Mouse (Mus musculus): Measurements from ENCODE around the gene Mtx1. TPM values are rescaled to one million over a fixed set of nuclear protein-coding genes. Genes with fewer than 3 reads are reported as not detected.

Mtx1 gene
- polyA plus RNA-seq, 1 experiment from 2014 or later, result 156 TPM

- no peak for ATAC-seq (ENCODE audit: insufficient number of reproducible peaks, low FRiP score, low TSS enrichment, low read depth)
- WGBS, result 6% methylated on average over 17 of the region's 17 CpGs
- no peak overlapping the region for H3K9ac ChIP-seq
These were observed 24.5 kb upstream of the Mtx1 start for GRCm38 (mm10) chr3:89251365-89251895.

GRCm38 (mm10) chr3:89250435-89251040 lies 23.6 kb upstream of the Mtx1 start:
- Histone ChIP-seq H3K9ac (0 out of 2 replicates have a peak overlapping the region, but pooled peaks have one; percentile 14), H3K27me3 (no peaks in the 10 kb centered on the region), H3K36me3 (peaks cover 18% of the 10 kb centered on the region), H3K4me2 (no peak overlapping the region), H3K4me1 (peaks cover 35% of the 10 kb centered on the region), H3K4me3 (no peak overlapping the region), H3K27ac (peak overlapping the region; percentile 22; the same call in 1 of the 2 replicates), H3K9me3 (no peaks in the 10 kb centered on the region)
- ATAC-seq (ENCODE audit: insufficient number of reproducible peaks, low FRiP score, low TSS enrichment, low read depth), result no peak
- 16% methylated on average over 7 of the region's 7 CpGs for WGBS

More at GRCm38 (mm10) chr3:89251365-89251895, 24.5 kb upstream of the Mtx1 start:
- peak overlapping the region; percentile 11; the same call in 1 of the 2 replicates for H3K27ac ChIP-seq
- peak overlapping the region; percentile 25 for H3K4me2 ChIP-seq
- H3K36me3 ChIP-seq, result peaks cover 18% of the 10 kb centered on the region
- H3K9me3 ChIP-seq, result no peaks in the 10 kb centered on the region
- H3K27me3 ChIP-seq, result no peaks in the 10 kb centered on the region
- H3K4me1 ChIP-seq, result peaks cover 31% of the 10 kb centered on the region
- H3K4me3 ChIP-seq, result no peak overlapping the region

- Histone ChIP-seq H3K4me3 (peak overlapping the region; percentile 83), H3K9ac (no peak overlapping the region), H3K36me3 (peaks cover 18% of the 10 kb centered on the region), H3K4me2 (peak overlapping the region; percentile 82), H3K9me3 (no peaks in the 10 kb centered on the region), H3K27me3 (no peaks in the 10 kb centered on the region), H3K4me1 (peaks cover 58% of the 10 kb centered on the region), H3K27ac (no peak overlapping the region)
- no peak for ATAC-seq (ENCODE audit: insufficient number of reproducible peaks, low FRiP score, low TSS enrichment, low read depth)
- 83% methylated on average over 4 of the region's 4 CpGs for WGBS
These were observed 20.6 kb upstream of the Mtx1 start for GRCm38 (mm10) chr3:89247466-89247865.

GRCm38 (mm10) chr3:89246261-89247100 lies 19.6 kb upstream of the Mtx1 start, which contains the start of gene Trim46:
Gene Trim46 (minus strand): TSS chr3:89246309.
- Histone ChIP-seq H3K36me3 (peaks cover 25% of the 10 kb centered on the region), H3K4me1 (peaks cover 50% of the 10 kb centered on the region), H3K4me3 (peak within 1 kb of the TSS; percentile 83), H3K27me3 (no peaks in the 10 kb centered on the region), H3K4me2 (peak within 1 kb of the TSS; percentile 82), H3K9ac (peak within 1 kb of the TSS; percentile 70), H3K9me3 (no peaks in the 10 kb centered on the region), H3K27ac (peak within 1 kb of the TSS; percentile 86)
- under 1% methylated on average over 42 of the region's 42 CpGs for WGBS
- peak; percentile 79 for ATAC-seq (ENCODE audit: insufficient number of reproducible peaks, low FRiP score, low TSS enrichment, low read depth)

GRCm38 (mm10) chr3:89245688-89246171 lies 18.8 kb upstream of the Mtx1 start, which contains the start of gene Krtcap2:
Gene Krtcap2 (plus strand): TSS chr3:89245966.
- Histone ChIP-seq H3K27me3 (no peaks in the 10 kb centered on the region), H3K36me3 (peaks cover 30% of the 10 kb centered on the region), H3K9me3 (no peaks in the 10 kb centered on the region), H3K4me3 (peak within 1 kb of the TSS; percentile 83), H3K4me2 (peak within 1 kb of the TSS; percentile 82), H3K9ac (peak within 1 kb of the TSS; percentile 70), H3K4me1 (peaks cover 42% of the 10 kb centered on the region), H3K27ac (peak within 1 kb of the TSS; percentile 86)
- WGBS, result 7% methylated on average over 20 of the region's 20 CpGs
- ATAC-seq (ENCODE audit: insufficient number of reproducible peaks, low FRiP score, low TSS enrichment, low read depth), result peak; percentile 0; the same call in 1 of the 2 replicates

- peaks cover 37% of the 10 kb centered on the region for H3K4me1 ChIP-seq
- ATAC-seq (ENCODE audit: insufficient number of reproducible peaks, low FRiP score, low TSS enrichment, low read depth), result 0 out of 2 replicates have a peak, but pooled peaks have one; percentile 5
- H3K27ac ChIP-seq, result peak overlapping the region; percentile 86
- H3K4me2 ChIP-seq, result peak overlapping the region; percentile 82
- H3K27me3 ChIP-seq, result no peaks in the 10 kb centered on the region
- 1% methylated on average over 19 of the region's 26 CpGs for WGBS
- peak overlapping the region; percentile 83 for H3K4me3 ChIP-seq
- peak overlapping the region; percentile 39; the same call in 1 of the 2 replicates for H3K9ac ChIP-seq
- no peaks in the 10 kb centered on the region for H3K9me3 ChIP-seq
- H3K36me3 ChIP-seq, result peaks cover 34% of the 10 kb centered on the region
These were observed 18.2 kb upstream of the Mtx1 start for GRCm38 (mm10) chr3:89244982-89245687.

GRCm38 (mm10) chr3:89244158-89244981 lies 17.5 kb upstream of the Mtx1 start:
- peak overlapping the region; percentile 83 for H3K4me3 ChIP-seq
- H3K4me1 ChIP-seq, result peaks cover 37% of the 10 kb centered on the region
- no peaks in the 10 kb centered on the region for H3K27me3 ChIP-seq
- ATAC-seq (ENCODE audit: insufficient number of reproducible peaks, low FRiP score, low TSS enrichment, low read depth), result no peak
- H3K9ac ChIP-seq, result peak overlapping the region; percentile 39; the same call in 1 of the 2 replicates
- 15% methylated on average over 25 of the region's 25 CpGs for WGBS
- H3K4me2 ChIP-seq, result peak overlapping the region; percentile 82
- no peaks in the 10 kb centered on the region for H3K9me3 ChIP-seq
- peaks cover 32% of the 10 kb centered on the region for H3K36me3 ChIP-seq
- H3K27ac ChIP-seq, result peak overlapping the region; percentile 86

GRCm38 (mm10) chr3:89243609-89244008 lies 16.7 kb upstream of the Mtx1 start:
- WGBS, result 13% methylated on average over 14 of the region's 14 CpGs
- Histone ChIP-seq H3K36me3 (peaks cover 33% of the 10 kb centered on the region), H3K9ac (no peak overlapping the region; the same call in 1 of the 2 replicates), H3K27ac (peak overlapping the region; percentile 86; the same call in 1 of the 2 replicates), H3K4me3 (peak overlapping the region; percentile 83), H3K4me1 (peaks cover 37% of the 10 kb centered on the region), H3K4me2 (peak overlapping the region; percentile 82), H3K9me3 (no peaks in the 10 kb centered on the region), H3K27me3 (no peaks in the 10 kb centered on the region)
- no peak for ATAC-seq (ENCODE audit: insufficient number of reproducible peaks, low FRiP score, low TSS enrichment, low read depth)

- H3K27ac ChIP-seq, result no peak overlapping the region
- 71% methylated on average over 9 of the region's 9 CpGs for WGBS
- H3K9ac ChIP-seq, result no peak overlapping the region
- no peak overlapping the region for H3K4me3 ChIP-seq
- peaks cover 34% of the 10 kb centered on the region for H3K4me1 ChIP-seq
- no peaks in the 10 kb centered on the region for H3K9me3 ChIP-seq
- no peak overlapping the region for H3K4me2 ChIP-seq
- no peak for ATAC-seq (ENCODE audit: insufficient number of reproducible peaks, low FRiP score, low TSS enrichment, low read depth)
- H3K27me3 ChIP-seq, result no peaks in the 10 kb centered on the region
- peaks cover 35% of the 10 kb centered on the region for H3K36me3 ChIP-seq
These were observed 15.5 kb upstream of the Mtx1 start for GRCm38 (mm10) chr3:89242331-89242895.

GRCm38 (mm10) chr3:89238494-89238893 lies 11.6 kb upstream of the Mtx1 start:
- ATAC-seq (ENCODE audit: insufficient number of reproducible peaks, low FRiP score, low TSS enrichment, low read depth), result no peak; the same call in 1 of the 2 replicates
- Histone ChIP-seq H3K4me3 (no peak overlapping the region), H3K9ac (no peak overlapping the region), H3K4me2 (no peak overlapping the region), H3K4me1 (peaks cover 6% of the 10 kb centered on the region), H3K27ac (no peak overlapping the region), H3K9me3 (no peaks in the 10 kb centered on the region), H3K27me3 (no peaks in the 10 kb centered on the region), H3K36me3 (peaks cover 59% of the 10 kb centered on the region)
- WGBS, result 61% methylated on average over 12 of the region's 12 CpGs

All from limb, embryonic 15.5 days (tissue).